Mouse (Mus musculus): Measurements from ENCODE around the gene Efcab9. TPM values are rescaled to one million over a fixed set of nuclear protein-coding genes. Genes with fewer than 3 reads are reported as not detected.

The Efcab9 gene
- polyA plus RNA-seq, 1 experiment from 2014 or later = 0.21 TPM

DNA sequence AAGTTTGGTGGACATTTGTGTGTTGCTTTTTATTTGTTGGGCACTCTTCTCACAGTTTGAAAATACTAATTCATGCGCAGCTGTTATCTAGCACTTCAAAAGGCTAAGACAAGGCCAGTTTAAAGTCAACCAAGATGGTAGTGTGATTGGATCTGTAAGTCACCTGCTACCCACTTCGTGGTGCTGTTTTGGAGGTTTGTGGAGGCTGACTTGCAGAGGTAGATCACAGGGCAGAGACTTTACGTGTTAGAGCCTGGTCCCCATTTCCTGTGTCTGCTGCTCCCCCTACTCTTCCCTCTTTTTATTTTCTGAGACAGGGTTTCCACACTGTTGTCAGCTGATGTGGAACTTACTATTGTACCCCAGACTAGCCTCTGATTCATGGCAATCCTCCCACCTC lies 57.2 kb downstream of the Efcab9 start:
- DNase-seq = no peak
- Histone ChIP-seq H3K27ac (ENCODE audit: low read depth) (no peak overlapping the region), H3K36me3 (replicated peaks; ENCODE audit: insufficient read depth, low read length) (no peaks in the 10 kb centered on the region), H3K4me2 (ENCODE audit: low read depth, low read length) (no peak overlapping the region), H3K4me3 (ENCODE audit: low read depth, low read length) (no peak overlapping the region), H3K27me3 (ENCODE audit: insufficient read depth, low read length) (no peaks in the 10 kb centered on the region), H3K9ac (replicated peaks) (no peak overlapping the region), H3K4me1 (ENCODE audit: insufficient read depth) (no peaks in the 10 kb centered on the region), H3K9me3 (ENCODE audit: low read length) (no peaks in the 10 kb centered on the region)
- ATAC-seq = no peak
- TF ChIP-seq CTCF (IDR thresholded peaks at IDR 0.05; ENCODE audit: low read depth) (no peak), EP300 (IDR thresholded peaks at IDR 0.05; ENCODE audit: low read depth) (no peak)
- 73% methylated on average over 3 of the region's 3 CpGs for WGBS (ENCODE audit: insufficient replicate concordance)

Other genes with a start within 250 kb of the Efcab9 start
- gene Hba-a1, start 248.6 kb downstream of the Efcab9 start, polyA plus RNA-seq (2015; fragmentation: Nextera tagmentation; extraction: Ambion mirVana) = 32,136 and 32,798 TPM in 2 replicates
- 70.9 and 75.1 TPM in 2 replicates for gene Hbq1b, start 245.1 kb downstream of the Efcab9 start, polyA plus RNA-seq (2015; fragmentation: Nextera tagmentation; extraction: Ambion mirVana)
- 64,656 and 66,091 TPM in 2 replicates for gene Hba-a2, start 235.6 kb downstream of the Efcab9 start, polyA plus RNA-seq (2015; fragmentation: Nextera tagmentation; extraction: Ambion mirVana)
- 3.0 and 4.4 TPM in 2 replicates for gene Hbq1a, start 232.0 kb downstream of the Efcab9 start, polyA plus RNA-seq (2015; fragmentation: Nextera tagmentation; extraction: Ambion mirVana)
- 0.49 and 0.79 TPM in 2 replicates for gene Sh3pxd2b, start 184.3 kb downstream of the Efcab9 start, polyA plus RNA-seq (2015; fragmentation: Nextera tagmentation; extraction: Ambion mirVana)
- gene Ubtd2, start 76.7 kb downstream of the Efcab9 start, polyA plus RNA-seq (2015; fragmentation: Nextera tagmentation; extraction: Ambion mirVana) = 3.1 and 3.2 TPM in 2 replicates
- 2.2 and 2.3 TPM in 2 replicates for gene Stk10, start 1.2 kb upstream of the Efcab9 start, polyA plus RNA-seq (2015; fragmentation: Nextera tagmentation; extraction: Ambion mirVana)
- 14.1 and 15.4 TPM in 2 replicates for gene Fbxw11, start 110.6 kb upstream of the Efcab9 start, polyA plus RNA-seq (2015; fragmentation: Nextera tagmentation; extraction: Ambion mirVana)